Mouse (Mus musculus) left cerebral cortex, adult 9 months (tissue): ENCODE data around the gene Gm8020.
"Not testable (repeated sequence)": the region's sequence is repeated elsewhere in the genome, so short reads cannot be mapped to it uniquely, and the experiment has no call there.

Source experiments
- DNase-seq, 2 experiments: peaks; one replicate each; pipeline ENCODE4 v3.0.0; 2022; ENCODE audit warnings: low spot score in 2 of 2

The Gm8020 gene

GRCm38 (mm10) chr14:42502249-42502648, at the start of gene Gm8020:
Gene Gm8020, minus strand, starts transcription at chr14:42502349.
- not testable (repeated sequence) for DNase-seq

GRCm38 (mm10) chr14:42543170-42543701, 41.1 kb upstream of the Gm8020 start:
- DNase-seq, result peak in 1 of 2 experiments; percentile 74

GRCm38 (mm10) chr14:42542316-42543169, 40.4 kb upstream of the Gm8020 start:
- not testable (repeated sequence) for DNase-seq

GRCm38 (mm10) chr14:42524182-42524581, 22.0 kb upstream of the Gm8020 start, which contains the start of gene Gm8024:
Gene Gm8024, minus strand, starts transcription at chr14:42524282.
- DNase-seq, result not testable (repeated sequence)

GRCm38 (mm10) chr14:42463581-42463980, 38.6 kb downstream of the Gm8020 start, which contains the start of gene Gm8011:
Gene Gm8011, plus strand, starts transcription at chr14:42463881.
- DNase-seq, result not testable (repeated sequence)
